Comparison of ENCODE assay signal across 8 mouse cellular contexts in genomic region chr4:88031211-88032150, GRCm38 (mm10). TPM values are rescaled to one million over a fixed set of nuclear protein-coding genes. Genes with fewer than 3 reads are reported as not detected.
DNase-seq lines count a peak whose midpoint lies in the region; ATAC-seq and TF ChIP-seq lines count a peak whose summit lies in the region.

No protein-coding gene starts in this region.

- no peaks in the 10 kb centered on the region for H3K27me3 ChIP-seq in G1E (ENCODE audit: insufficient read depth, low read length)
- no peaks in the 10 kb centered on the region for H3K27me3 ChIP-seq in forebrain, embryonic 14.5 days (replicated peaks; ENCODE audit: control insufficient read depth, insufficient read depth, low read length)
- H3K27me3 ChIP-seq in hindbrain, embryonic 12.5 days: peaks cover 6% of the 10 kb centered on the region

- peaks cover 25% of the 10 kb centered on the region for H3K36me3 ChIP-seq in G1E (replicated peaks)
- peaks cover 14% of the 10 kb centered on the region for H3K36me3 ChIP-seq in forebrain, embryonic 14.5 days (ENCODE audit: control insufficient read depth, insufficient read depth, low read length)
- peaks cover 12% of the 10 kb centered on the region for H3K36me3 ChIP-seq in hindbrain, embryonic 12.5 days

- no peak for DNase-seq in G1E (ENCODE audit: low spot score)
- peak; percentile 69 for DNase-seq in forebrain, embryonic 14.5 days (ENCODE audit: low spot score)
- peak; percentile 42 to 44 for DNase-seq in left cerebral cortex, adult 2 months (ENCODE audit: extremely low spot score in 1 of 2, low spot score in 2 of 2)
- peak; percentile 57 to 70 for DNase-seq in lung, postnatal 4 days
- peak; percentile 52 to 55 for DNase-seq in right cerebral cortex, postnatal 10 days (ENCODE audit: low spot score in 2 of 2)
- peak; percentile 26 for DNase-seq in urinary bladder, postnatal 14 days (ENCODE audit: low spot score)

- under 1% methylated on average over 83 of the region's 84 CpGs for WGBS in forebrain, embryonic 14.5 days
- under 1% methylated on average over 81 of the region's 84 CpGs for WGBS in hindbrain, embryonic 12.5 days

- H3K9ac ChIP-seq in forebrain, embryonic 14.5 days (ENCODE audit: low read length): peak overlapping the region; percentile 96
- peak overlapping the region; percentile 92 for H3K9ac ChIP-seq in hindbrain, embryonic 12.5 days

- ATAC-seq in G1E (ENCODE audit: extremely low read depth, insufficient number of reproducible peaks, low FRiP score, poor library complexity, severe bottlenecking): no peak
- ATAC-seq in cerebellum, adult (ENCODE audit: insufficient number of reproducible peaks, low FRiP score, low TSS enrichment): peak; percentile 12; the same call in 1 of the 2 replicates
- ATAC-seq in forebrain, embryonic 14.5 days: no peak
- ATAC-seq in hindbrain, embryonic 12.5 days (ENCODE audit: low FRiP score): no peak

- intact Hi-C loops in left cerebral cortex, adult 2 months (cut with DNase I): loop anchor here (2.0 to 5.0 kb wide), 2 partner anchors 206 to 247 kb away; no protein-coding TSS in a partner anchor

- H3K4me1 ChIP-seq in G1E (ENCODE audit: insufficient read depth, low read depth, low read length): peaks cover 41% of the 10 kb centered on the region
- peaks cover 28% of the 10 kb centered on the region for H3K4me1 ChIP-seq in forebrain, embryonic 14.5 days (ENCODE audit: control insufficient read depth, insufficient read depth, low read length)
- H3K4me1 ChIP-seq in hindbrain, embryonic 12.5 days: peaks cover 26% of the 10 kb centered on the region

- peak overlapping the region; percentile 54 for H3K4me2 ChIP-seq in forebrain, embryonic 14.5 days (ENCODE audit: low read length)
- peak overlapping the region; percentile 63 for H3K4me2 ChIP-seq in hindbrain, embryonic 12.5 days (replicated peaks)

- peak overlapping the region; percentile 89 for H3K4me3 ChIP-seq in G1E (ENCODE audit: low read depth, low read length)
- H3K4me3 ChIP-seq in forebrain, embryonic 14.5 days (ENCODE audit: low read depth, low read length): peak overlapping the region; percentile 82
- H3K4me3 ChIP-seq in hindbrain, embryonic 12.5 days: peak overlapping the region; percentile 89
- peak overlapping the region; percentile 73 for H3K4me3 ChIP-seq in left cerebral cortex, adult 2 months

- no peaks in the 10 kb centered on the region for H3K9me3 ChIP-seq in G1E (replicated peaks)
- H3K9me3 ChIP-seq in forebrain, embryonic 14.5 days (replicated peaks; ENCODE audit: control insufficient read depth, low read length): no peaks in the 10 kb centered on the region
- H3K9me3 ChIP-seq in hindbrain, embryonic 12.5 days (replicated peaks): no peaks in the 10 kb centered on the region

- TF ChIP-seq CTCF in G1E (IDR thresholded peaks at IDR 0.05; ENCODE audit: low read depth, low read length): no peak
- no peak for TF ChIP-seq CTCF in left cerebral cortex, adult 2 months (IDR thresholded peaks at IDR 0.05)

- H3K27ac ChIP-seq in forebrain, embryonic 14.5 days (ENCODE audit: low read depth, low read length): peak overlapping the region; percentile 99
- peak overlapping the region; percentile 99 for H3K27ac ChIP-seq in hindbrain, embryonic 12.5 days
- peak overlapping the region; percentile 60 for H3K27ac ChIP-seq in left cerebral cortex, adult 2 months

RNA-seq across cellular contexts. Expression of gene Mllt3, which starts 1.7 kb away (rescaled TPM):
- total RNA-seq in G1E (2014; fragmentation: Nextera tagmentation) (105 and 123 TPM in 2 replicates), G1E (2017) (79.6 and 97.8 TPM in 2 replicates)
- 10.6 and 12.1 TPM in 2 replicates for polyA plus RNA-seq in G1E (2012)
- 95.2 and 108 TPM in 2 replicates for polyA plus RNA-seq in forebrain, embryonic 14.5 days (2014; fragmentation: Nextera tagmentation; extraction: Ambion mirVana)
- 89.8 and 103 TPM in 2 replicates for polyA plus RNA-seq in hindbrain, embryonic 12.5 days (2016; fragmentation: Nextera tagmentation; extraction: Ambion mirVana)
- 10 to 100 TPM; 37.1 to 41.7 TPM for total RNA-seq in left cerebral cortex, adult 2 months (2021)
